Mouse (Mus musculus): Measurements from ENCODE around the gene Ylpm1.

Gene Ylpm1

DNA sequence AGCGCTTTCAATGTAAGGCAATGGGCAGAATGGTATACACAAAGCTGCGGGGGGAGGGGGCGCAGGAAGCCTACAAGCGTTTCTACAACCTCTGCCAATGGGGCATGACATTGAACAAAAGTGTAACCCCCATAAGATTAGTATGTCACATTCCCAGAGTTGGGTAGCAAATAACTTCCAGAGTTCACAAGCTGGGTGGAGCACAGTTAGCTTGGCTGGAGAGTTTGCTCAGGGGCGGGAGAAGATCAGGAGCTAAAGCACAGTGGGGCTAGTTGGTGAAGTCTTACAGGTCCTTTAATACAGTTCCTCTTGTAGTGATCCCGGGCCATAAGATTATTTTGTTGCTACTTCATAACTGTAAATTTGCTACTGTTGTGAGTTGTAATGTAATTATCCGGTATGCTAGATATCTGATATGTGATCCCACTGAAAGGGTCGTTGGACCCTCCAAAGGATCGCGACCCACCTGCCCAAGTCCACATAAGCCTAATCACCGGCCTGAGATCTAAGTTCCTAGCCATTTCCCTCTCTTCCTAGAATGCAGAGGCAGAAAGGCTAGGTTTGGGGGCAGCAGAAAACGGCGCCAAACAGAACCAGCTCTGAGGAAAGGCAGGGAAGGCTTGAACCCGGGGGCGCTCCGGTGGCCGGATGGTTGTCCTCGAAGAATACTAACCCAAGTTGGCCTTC lies 114.0 kb downstream of the Ylpm1 start:
- peak; percentile 12 for DNase-seq (ENCODE audit: low spot score)

DNA sequence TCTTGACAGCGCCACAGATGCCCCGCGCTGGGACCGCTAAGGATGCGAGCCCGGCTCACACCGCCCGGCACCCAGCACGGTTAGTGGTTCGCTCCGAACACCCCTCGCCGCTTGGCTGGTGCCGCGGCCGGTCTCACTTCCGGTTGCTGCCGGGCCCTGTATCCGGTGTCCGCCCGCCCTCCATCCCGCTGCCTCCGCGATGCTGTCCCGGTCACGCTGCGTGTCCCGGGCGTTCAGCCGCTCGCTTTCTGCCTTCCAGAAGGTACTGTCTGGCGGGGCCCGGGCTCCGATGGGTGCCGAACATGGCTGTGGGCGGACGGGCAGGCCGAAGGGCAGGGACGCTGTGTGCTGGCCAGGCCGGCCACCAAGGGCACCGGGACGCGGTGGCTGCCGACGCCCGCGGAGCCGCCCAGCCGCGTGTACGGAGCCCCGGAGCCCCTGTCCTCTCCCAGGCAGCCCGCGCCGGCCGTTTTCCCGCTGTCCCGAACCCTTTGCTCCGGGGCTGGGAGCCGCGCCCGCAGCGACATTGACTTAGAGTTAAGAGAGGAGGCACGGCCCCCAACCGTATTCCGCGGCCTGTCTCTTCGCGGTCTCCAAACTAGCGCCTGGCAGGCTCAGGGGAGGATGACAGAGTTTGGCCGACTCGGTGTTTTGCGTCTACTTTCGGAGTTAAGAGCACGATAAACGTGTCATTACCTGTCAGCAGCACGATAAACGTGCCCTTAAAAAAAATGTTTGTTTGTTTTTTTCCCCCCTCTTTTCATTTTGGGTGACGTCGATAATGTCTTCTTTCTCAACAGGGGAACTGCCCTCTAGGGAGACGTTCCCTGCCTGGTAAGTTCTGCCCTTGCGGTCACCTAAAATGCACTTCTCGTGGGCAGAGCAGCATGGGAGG lies 114.8 kb downstream of the Ylpm1 start, which contains the start of the genes Prox2 and Dlst:
Prox2 (minus strand) TSS at position 62 of the 895 bp plus-strand sequence.
Dlst (plus strand) TSS at position 136 of the 895 bp plus-strand sequence.
- peak; percentile 88 for DNase-seq (ENCODE audit: low spot score)

DNA sequence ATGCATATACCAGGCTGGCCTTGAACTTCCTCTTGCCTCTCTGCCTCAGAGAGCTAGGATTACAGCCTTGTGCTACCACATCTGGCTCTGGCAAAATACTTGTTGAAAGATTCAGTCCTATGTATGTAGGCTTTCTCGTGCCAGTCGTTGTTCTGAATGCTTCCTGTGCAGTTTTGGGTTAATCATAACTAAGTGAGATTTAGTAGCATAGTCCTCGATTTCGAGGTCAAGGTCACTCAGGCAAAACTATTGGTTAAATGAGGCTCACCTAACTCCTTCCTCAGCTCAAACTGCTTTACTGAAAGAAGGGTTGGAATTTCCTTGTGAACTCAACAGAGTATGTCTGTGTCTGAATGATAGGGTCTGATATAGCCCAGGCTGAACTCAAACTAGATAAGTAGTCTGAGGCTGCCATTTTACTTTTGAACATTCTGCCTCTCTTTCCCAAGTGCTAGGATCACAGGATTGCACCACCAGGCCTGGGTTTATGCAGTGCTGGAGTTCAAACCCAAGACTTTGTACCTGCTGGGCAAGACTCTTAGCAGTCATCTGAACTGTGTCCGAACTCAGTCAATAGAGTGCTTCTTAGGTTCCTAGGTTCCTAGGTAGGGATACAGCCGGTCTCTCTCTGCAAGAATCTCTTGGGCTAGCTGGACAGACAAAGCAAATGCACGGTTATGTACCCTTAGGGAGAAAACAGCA lies 116.6 kb downstream of the Ylpm1 start:
- DNase-seq (ENCODE audit: low spot score) = no peak

DNA sequence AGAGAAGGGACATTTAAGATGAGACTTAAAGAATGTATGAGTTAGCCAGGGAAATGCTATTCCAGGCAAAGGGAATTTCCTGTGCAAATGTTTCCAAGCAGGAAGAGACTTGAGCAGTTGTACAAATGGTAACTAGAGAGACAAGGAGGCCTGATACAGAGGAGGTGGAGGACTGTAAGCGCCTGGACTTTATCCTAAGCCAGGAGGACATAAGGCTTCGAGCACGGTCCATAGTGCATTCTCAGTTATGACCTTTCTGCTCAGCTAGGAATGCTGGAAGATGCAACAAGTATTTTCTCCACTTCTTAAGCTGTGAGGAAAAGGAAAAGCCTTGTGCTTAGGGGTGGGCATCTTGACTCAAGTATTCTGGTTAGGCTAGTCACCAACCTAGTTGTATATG lies 117.2 kb downstream of the Ylpm1 start:
- DNase-seq (ENCODE audit: low spot score) = no peak

DNA sequence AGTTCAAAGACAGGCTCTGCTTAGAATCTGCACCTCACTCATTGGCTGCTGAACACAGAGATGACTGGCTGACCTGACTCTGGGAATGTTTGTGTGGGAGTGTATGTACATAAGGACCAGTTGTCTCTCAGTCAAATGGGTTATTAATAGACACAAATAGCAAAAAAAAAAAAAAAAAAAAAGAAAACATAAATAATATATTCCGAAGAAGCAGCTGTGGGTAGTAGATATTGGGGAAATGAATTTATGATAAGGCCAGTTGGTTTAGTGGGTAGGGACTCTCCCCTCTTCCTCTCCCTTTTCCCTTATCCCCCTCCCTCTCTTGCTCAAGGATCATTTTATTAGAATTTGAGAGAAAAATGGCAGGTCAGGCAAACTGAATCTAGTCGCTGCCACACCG lies 117.8 kb downstream of the Ylpm1 start:
- DNase-seq (ENCODE audit: low spot score) = no peak

DNA sequence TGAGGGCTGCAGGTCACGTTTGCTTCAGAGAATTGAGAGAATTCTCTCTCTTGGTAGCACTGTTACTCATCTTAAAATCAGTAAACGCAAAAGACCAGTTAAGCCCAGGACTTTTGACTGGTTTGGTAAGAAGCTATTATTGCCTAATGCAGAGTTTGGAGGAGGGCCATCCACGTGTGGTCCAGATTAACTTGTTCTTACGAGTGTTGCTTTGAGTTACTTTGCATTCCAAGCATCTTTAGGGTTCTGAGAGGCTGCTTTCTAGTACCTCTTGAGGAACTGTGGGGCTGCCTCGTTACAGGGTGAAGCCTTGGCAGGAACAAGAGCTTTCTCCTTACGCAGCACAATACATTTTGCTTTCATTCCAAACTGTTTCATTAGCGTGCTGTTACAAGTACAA lies 119.6 kb downstream of the Ylpm1 start:
- no peak for DNase-seq (ENCODE audit: low spot score)

Data from urinary bladder, postnatal 25 days (tissue).